Mouse (Mus musculus) heart, postnatal 0 days (tissue): ENCODE data around the gene Mad2l2. TPM values are rescaled to one million over a fixed set of nuclear protein-coding genes. Genes with fewer than 3 reads are reported as not detected.

Source experiments
- ATAC-seq: fragments of 200-750 bp; cut with Nextera tagmentation; 2 replicates; pipeline ENCODE4 v1.8.0; 2017; ENCODE audit warnings: low read depth, moderate number of reproducible peaks, moderate library complexity; ENCODE audit not compliant: insufficient read depth
- DNase-seq: peaks from one replicate; pipeline ENCODE4 v3.0.0-alpha.2; 2016; ENCODE audit warnings: low spot score
- H3K27ac ChIP-seq: fragments of 300-500 bp; sonication (generic); 2 replicates; pipeline ENCODE4 v1.5.1; 2014; ENCODE audit warnings: low read depth, mild to moderate bottlenecking
- H3K27me3 ChIP-seq: fragments of 300-500 bp; sonication (generic); 2 replicates; pipeline ENCODE4 v1.6.1; 2014; ENCODE audit warnings: low read length, mixed read lengths; ENCODE audit not compliant: control insufficient read depth, insufficient read depth
- H3K36me3 ChIP-seq: fragments of 300-500 bp; sonication (generic); replicated peaks from 2 replicates; pipeline ENCODE4 v1.6.1; 2014; ENCODE audit warnings: low read length, mixed read lengths; ENCODE audit not compliant: control insufficient read depth, insufficient read depth
- H3K4me1 ChIP-seq: fragments of 300-500 bp; sonication (generic); 2 replicates; pipeline ENCODE4 v1.6.1; 2014; ENCODE audit warnings: antibody characterized with exemption; ENCODE audit not compliant: control insufficient read depth, insufficient read depth
- H3K4me2 ChIP-seq: fragments of 300-500 bp; sonication (generic); 2 replicates; pipeline ENCODE4 v1.6.1; 2014; ENCODE audit warnings: low read depth, mild to moderate bottlenecking, low read length, moderate library complexity
- H3K4me3 ChIP-seq: fragments of 300-500 bp; sonication (generic); 2 replicates; pipeline ENCODE4 v1.5.1; 2014; ENCODE audit warnings: low read depth, low read length
- H3K9ac ChIP-seq: fragments of 300-500 bp; sonication (generic); replicated peaks from 2 replicates; pipeline ENCODE4 v1.6.1; 2014; ENCODE audit warnings: low read depth, low read length, mixed read lengths
- H3K9me3 ChIP-seq: fragments of 300-500 bp; sonication (generic); replicated peaks from 2 replicates; pipeline ENCODE4 v1.6.1; 2016; ENCODE audit warnings: low read length; ENCODE audit not compliant: control insufficient read depth
- CTCF ChIP-seq: IDR thresholded peaks from 2 replicates; pipeline ENCODE4 v1.5.1; 2016; ENCODE audit warnings: antibody characterized with exemption, control low read depth, low read depth
- EP300 ChIP-seq: IDR thresholded peaks from 2 replicates; pipeline ENCODE4 v1.6.1; 2016; ENCODE audit warnings: antibody characterized with exemption, low read depth
- WGBS: fragments of 180-500 bp; shearing (Covaris S2); extraction: QIAGEN DNeasy Blood & Tissue Kit; methylation state at CpG from one replicate; pipeline ENCODE4 v1.1.7; 2014; 5-methylcytosine and 5-hydroxymethylcytosine counted together
- polyA plus RNA-seq: library from polyadenylated mRNA; unstranded; fragments of >200 nt; fragmentation: Nextera tagmentation; extraction: Ambion mirVana; gene quantifications from 2 replicates; pipeline ENCODE4 v1.2.1, GENCODE M21; 2015
- total RNA-seq: library from RNA; depleted of rRNA; stranded (reverse); fragments of >200 nt; gene quantifications from 2 replicates; pipeline ENCODE4 v1.2.3, GENCODE M21; 2014; ENCODE audit warnings: low replicate concordance

The Mad2l2 gene
- total and polyA plus RNA-seq, 2 experiments from 2014 or later, result 6.1 to 36.2 TPM

- TF ChIP-seq CTCF, result no peak
- no peak for TF ChIP-seq EP300
- WGBS, result under 1% methylated on average over 64 of the region's 87 CpGs
- Histone ChIP-seq H3K27me3 (peaks cover 56% of the 10 kb centered on the region), H3K9me3 (no peaks in the 10 kb centered on the region), H3K36me3 (no peaks in the 10 kb centered on the region), H3K27ac (no peak within 1 kb of the TSS), H3K4me1 (no peaks in the 10 kb centered on the region), H3K4me3 (peak within 1 kb of the TSS; percentile 52), H3K4me2 (peak within 1 kb of the TSS; percentile 83), H3K9ac (no peak within 1 kb of the TSS)
- ATAC-seq (peak; percentile 49), DNase-seq (no peak)
Measured at GRCm38 (mm10) chr4:148130561-148131413, 603 bp downstream of the Mad2l2 start, which contains the start of gene Draxin. Draxin (minus strand) TSS chr4:148130698.

- no peak for ATAC-seq
- Histone ChIP-seq H3K4me2 (peak overlapping the region; percentile 26), H3K9ac (no peak overlapping the region), H3K4me3 (no peak overlapping the region), H3K9me3 (no peaks in the 10 kb centered on the region), H3K36me3 (no peaks in the 10 kb centered on the region), H3K27ac (no peak overlapping the region), H3K4me1 (no peaks in the 10 kb centered on the region), H3K27me3 (peaks cover 56% of the 10 kb centered on the region)
- no peak for DNase-seq
- WGBS, result 1% methylated on average over 21 of the region's 21 CpGs
- TF ChIP-seq CTCF, result no peak
- no peak for TF ChIP-seq EP300
Measured at GRCm38 (mm10) chr4:148131497-148132081, 1.4 kb downstream of the Mad2l2 start.

GRCm38 (mm10) chr4:148134988-148135387 lies 4.8 kb downstream of the Mad2l2 start:
- no peak overlapping the region for H3K4me2 ChIP-seq
- H3K9ac ChIP-seq, result no peak overlapping the region
- DNase-seq, result no peak
- TF ChIP-seq EP300 (no peak), CTCF (no peak)
- H3K9me3 ChIP-seq, result no peaks in the 10 kb centered on the region
- H3K4me1 ChIP-seq, result no peaks in the 10 kb centered on the region
- no peak overlapping the region for H3K27ac ChIP-seq
- no peak for ATAC-seq
- no peaks in the 10 kb centered on the region for H3K36me3 ChIP-seq
- no peak overlapping the region for H3K4me3 ChIP-seq
- WGBS, result 56% methylated on average over 8 of the region's 8 CpGs
- H3K27me3 ChIP-seq, result peaks cover 51% of the 10 kb centered on the region

GRCm38 (mm10) chr4:148137503-148137902 lies 7.3 kb downstream of the Mad2l2 start:
- no peaks in the 10 kb centered on the region for H3K9me3 ChIP-seq
- no peak for TF ChIP-seq EP300
- TF ChIP-seq CTCF, result no peak
- 61% methylated on average over 8 of the region's 8 CpGs for WGBS
- no peak overlapping the region for H3K27ac ChIP-seq
- H3K4me1 ChIP-seq, result no peaks in the 10 kb centered on the region
- DNase-seq (no peak), ATAC-seq (no peak)
- no peaks in the 10 kb centered on the region for H3K36me3 ChIP-seq
- H3K4me3 ChIP-seq, result no peak overlapping the region
- H3K9ac ChIP-seq, result no peak overlapping the region
- H3K27me3 ChIP-seq, result peaks cover 26% of the 10 kb centered on the region
- H3K4me2 ChIP-seq, result no peak overlapping the region

GRCm38 (mm10) chr4:148139767-148140097 lies 9.5 kb downstream of the Mad2l2 start:
- ATAC-seq, result peak; percentile 10
- no peaks in the 10 kb centered on the region for H3K4me1 ChIP-seq
- H3K9me3 ChIP-seq, result no peaks in the 10 kb centered on the region
- H3K36me3 ChIP-seq, result 0 out of 2 replicates have a peak, but pooled peaks cover 4% of the 10 kb centered on the region
- H3K9ac ChIP-seq, result peak overlapping the region; percentile 74
- TF ChIP-seq EP300 (no peak), CTCF (no peak)
- 1% methylated on average over 12 of the region's 12 CpGs for WGBS
- peak overlapping the region; percentile 93 for H3K4me3 ChIP-seq
- H3K27ac ChIP-seq, result peak overlapping the region; percentile 82; the same call in 1 of the 2 replicates
- peaks cover 23% of the 10 kb centered on the region for H3K27me3 ChIP-seq
- peak overlapping the region; percentile 98 for H3K4me2 ChIP-seq
- no peak for DNase-seq
